Mouse (Mus musculus) embryonic facial prominence, embryonic 15.5 days (tissue): ENCODE data around the gene P4ha1. TPM values are rescaled to one million over a fixed set of nuclear protein-coding genes. Genes with fewer than 3 reads are reported as not detected.

ENCODE experiments used
- ATAC-seq: fragments of 200-750 bp; cut with Nextera tagmentation; 2 replicates; pipeline ENCODE4 v1.8.0; 2017; ENCODE audit warnings: low read depth, moderate TSS enrichment; ENCODE audit not compliant: insufficient number of reproducible peaks, low FRiP score, low TSS enrichment
- H3K27ac ChIP-seq: fragments of 300-500 bp; sonication (generic); replicated peaks from 2 replicates; pipeline ENCODE4 v1.5.1; 2015; ENCODE audit warnings: mild to moderate bottlenecking, inconsistent platforms
- H3K27me3 ChIP-seq: fragments of 300-500 bp; sonication (generic); 2 replicates; pipeline ENCODE4 v1.6.1; 2015; ENCODE audit warnings: inconsistent platforms
- H3K36me3 ChIP-seq: fragments of 300-500 bp; sonication (generic); 2 replicates; pipeline ENCODE4 v1.6.1; 2015; ENCODE audit warnings: mild to moderate bottlenecking, inconsistent platforms
- H3K4me1 ChIP-seq: fragments of 300-500 bp; sonication (generic); 2 replicates; pipeline ENCODE4 v1.6.1; 2015; ENCODE audit warnings: inconsistent platforms
- H3K4me2 ChIP-seq: fragments of 300-500 bp; sonication (generic); replicated peaks from 2 replicates; pipeline ENCODE4 v1.6.1; 2015; ENCODE audit warnings: mild to moderate bottlenecking, inconsistent platforms
- H3K4me3 ChIP-seq: fragments of 300-500 bp; sonication (generic); replicated peaks from 2 replicates; pipeline ENCODE4 v1.5.1; 2015; ENCODE audit warnings: mild to moderate bottlenecking, inconsistent platforms
- H3K9ac ChIP-seq: fragments of 300-500 bp; sonication (generic); 2 replicates; pipeline ENCODE4 v1.6.1; 2015; ENCODE audit warnings: inconsistent platforms
- H3K9me3 ChIP-seq: fragments of 300-500 bp; sonication (generic); replicated peaks from 2 replicates; pipeline ENCODE4 v1.6.1; 2016; ENCODE audit warnings: inconsistent platforms
- WGBS: fragments of 180-500 bp; shearing (Covaris S2); methylation state at CpG from one replicate; pipeline ENCODE4 v1.1.7; 2015; 5-methylcytosine and 5-hydroxymethylcytosine counted together
- polyA plus RNA-seq: library from polyadenylated mRNA; unstranded; fragments of >200 nt; fragmentation: Nextera tagmentation; extraction: Ambion mirVana; gene quantifications from 2 replicates; pipeline ENCODE4 v1.2.1, GENCODE M21; 2015

P4ha1 gene
- 106 and 123 TPM in 2 replicates for polyA plus RNA-seq

GRCm38 (mm10) chr10:59323100-59323487 is at the start of gene P4ha1:
P4ha1 (plus strand) TSS chr10:59323296.
- peak within 1 kb of the TSS; percentile 96 for H3K9ac ChIP-seq
- under 1% methylated on average over 39 of the region's 39 CpGs for WGBS
- peak within 1 kb of the TSS; percentile 56 for H3K4me2 ChIP-seq
- peak; percentile 100 for ATAC-seq
- no peaks in the 10 kb centered on the region for H3K27me3 ChIP-seq
- peak within 1 kb of the TSS; percentile 88 for H3K4me3 ChIP-seq
- H3K9me3 ChIP-seq, result no peaks in the 10 kb centered on the region
- H3K4me1 ChIP-seq, result peaks cover 22% of the 10 kb centered on the region
- H3K36me3 ChIP-seq, result no peaks in the 10 kb centered on the region
- H3K27ac ChIP-seq, result peak within 1 kb of the TSS; percentile 98

- Histone ChIP-seq H3K9me3 (no peaks in the 10 kb centered on the region), H3K36me3 (no peaks in the 10 kb centered on the region), H3K4me2 (no peak overlapping the region), H3K4me1 (no peaks in the 10 kb centered on the region), H3K9ac (no peak overlapping the region), H3K4me3 (no peak overlapping the region), H3K27ac (no peak overlapping the region), H3K27me3 (no peaks in the 10 kb centered on the region)
- WGBS, result 79% methylated on average over 5 of the region's 5 CpGs
- no peak for ATAC-seq
These were observed 47.4 kb upstream of the P4ha1 start for GRCm38 (mm10) chr10:59275745-59276144.

DNA sequence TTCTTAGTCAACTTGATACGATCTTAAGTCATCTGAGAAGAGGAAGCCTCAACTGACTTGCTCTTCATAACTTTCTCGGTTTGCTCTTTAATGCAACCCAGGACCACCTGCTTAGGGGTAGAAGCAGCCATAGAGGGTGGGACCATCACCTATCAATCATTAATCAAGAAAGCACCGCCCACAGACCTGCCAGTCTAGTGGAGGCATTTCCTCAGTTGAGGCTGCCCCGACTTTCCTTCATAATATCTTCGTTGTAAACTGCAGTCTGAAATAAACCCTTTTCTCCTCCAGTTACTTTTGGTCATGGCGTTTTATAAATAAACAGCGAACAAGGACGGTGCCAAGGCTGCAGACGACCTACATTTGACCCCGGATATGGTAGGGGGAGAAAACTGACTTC is 46.0 kb upstream of the P4ha1 start:
- ATAC-seq, result no peak
- no peaks in the 10 kb centered on the region for H3K27me3 ChIP-seq
- H3K4me3 ChIP-seq, result no peak overlapping the region
- WGBS, result 40% methylated on average over 10 of the region's 10 CpGs
- H3K27ac ChIP-seq, result no peak overlapping the region
- no peaks in the 10 kb centered on the region for H3K36me3 ChIP-seq
- no peak overlapping the region for H3K9ac ChIP-seq
- H3K4me1 ChIP-seq, result no peaks in the 10 kb centered on the region
- H3K4me2 ChIP-seq, result no peak overlapping the region
- no peaks in the 10 kb centered on the region for H3K9me3 ChIP-seq

GRCm38 (mm10) chr10:59277729-59278475 is 45.2 kb upstream of the P4ha1 start:
- Histone ChIP-seq H3K27me3 (no peaks in the 10 kb centered on the region), H3K4me2 (no peak overlapping the region), H3K9me3 (no peaks in the 10 kb centered on the region), H3K9ac (no peak overlapping the region), H3K27ac (no peak overlapping the region), H3K36me3 (no peaks in the 10 kb centered on the region), H3K4me3 (no peak overlapping the region), H3K4me1 (no peaks in the 10 kb centered on the region)
- 64% methylated on average over 5 of the region's 5 CpGs for WGBS
- ATAC-seq, result no peak

GRCm38 (mm10) chr10:59283164-59283563 is 39.9 kb upstream of the P4ha1 start:
- no peak for ATAC-seq
- 68% methylated on average over 3 of the region's 3 CpGs for WGBS

GRCm38 (mm10) chr10:59283749-59284148 is 39.3 kb upstream of the P4ha1 start:
- H3K4me1 ChIP-seq, result peaks cover 5% of the 10 kb centered on the region
- H3K4me2 ChIP-seq, result no peak overlapping the region
- no peak overlapping the region for H3K27ac ChIP-seq
- no peaks in the 10 kb centered on the region for H3K36me3 ChIP-seq
- no peak overlapping the region for H3K9ac ChIP-seq
- H3K4me3 ChIP-seq, result no peak overlapping the region
- no peak for ATAC-seq
- 71% methylated on average over 1 of the region's 1 CpGs for WGBS
- no peaks in the 10 kb centered on the region for H3K27me3 ChIP-seq
- no peaks in the 10 kb centered on the region for H3K9me3 ChIP-seq

More at GRCm38 (mm10) chr10:59283164-59283563, 39.9 kb upstream of the P4ha1 start:
- Histone ChIP-seq H3K9ac (no peak overlapping the region), H3K4me2 (no peak overlapping the region), H3K27me3 (no peaks in the 10 kb centered on the region), H3K36me3 (no peaks in the 10 kb centered on the region), H3K27ac (no peak overlapping the region), H3K4me3 (no peak overlapping the region), H3K9me3 (no peaks in the 10 kb centered on the region), H3K4me1 (peaks cover 5% of the 10 kb centered on the region)

GRCm38 (mm10) chr10:59285530-59285929 is 37.6 kb upstream of the P4ha1 start:
- ATAC-seq, result no peak
- Histone ChIP-seq H3K4me3 (no peak overlapping the region), H3K9me3 (no peaks in the 10 kb centered on the region), H3K27me3 (no peaks in the 10 kb centered on the region), H3K36me3 (no peaks in the 10 kb centered on the region), H3K4me2 (no peak overlapping the region), H3K4me1 (peaks cover 12% of the 10 kb centered on the region), H3K9ac (no peak overlapping the region), H3K27ac (peak overlapping the region; percentile 61)
- 41% methylated on average over 5 of the region's 5 CpGs for WGBS

DNA sequence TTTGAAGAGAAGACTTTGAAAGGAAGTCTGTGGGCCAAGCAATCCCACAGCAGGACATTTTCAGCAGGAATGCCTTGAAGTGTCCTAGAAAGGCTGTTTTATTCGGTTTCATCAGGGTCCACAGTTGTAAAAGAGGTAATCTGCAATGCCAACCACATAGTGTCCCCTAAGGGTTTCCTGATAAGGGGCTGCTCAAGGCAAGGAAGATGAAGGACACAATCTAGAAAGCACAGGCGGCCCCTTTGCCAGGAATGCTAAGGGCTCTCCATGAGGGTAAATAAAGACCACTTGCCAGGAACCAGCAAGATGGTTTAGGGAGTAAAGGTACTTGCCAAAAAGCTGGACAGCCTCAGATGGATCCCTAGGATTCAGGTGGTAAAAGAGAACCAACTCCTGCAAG is 35.8 kb upstream of the P4ha1 start:
- no peak for ATAC-seq
- WGBS, result 64% methylated on average over 2 of the region's 2 CpGs
- H3K36me3 ChIP-seq, result no peaks in the 10 kb centered on the region
- H3K4me1 ChIP-seq, result peaks cover 14% of the 10 kb centered on the region
- H3K4me3 ChIP-seq, result no peak overlapping the region
- no peaks in the 10 kb centered on the region for H3K9me3 ChIP-seq
- no peaks in the 10 kb centered on the region; the same call in 1 of the 2 replicates for H3K27me3 ChIP-seq
- H3K4me2 ChIP-seq, result no peak overlapping the region
- no peak overlapping the region for H3K27ac ChIP-seq
- no peak overlapping the region for H3K9ac ChIP-seq

DNA sequence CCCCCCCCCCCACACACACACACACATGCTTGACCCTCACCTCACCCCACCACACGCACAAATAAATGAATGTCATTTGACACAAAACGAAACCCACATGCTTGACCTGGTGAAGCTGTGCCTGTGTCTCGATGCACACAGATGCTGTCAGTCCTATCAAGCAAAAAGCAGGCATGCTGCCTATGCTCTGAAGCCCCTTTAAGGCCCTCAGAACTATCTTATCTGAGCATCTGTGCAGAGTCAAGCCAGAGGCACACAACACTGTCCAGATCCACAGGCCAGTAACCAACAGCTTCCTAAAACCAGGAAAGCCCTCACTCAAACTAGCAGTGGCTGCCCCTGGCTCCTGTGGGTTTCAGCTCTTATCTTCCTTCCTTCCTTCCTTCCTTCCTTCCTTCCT is 35.4 kb upstream of the P4ha1 start:
- Histone ChIP-seq H3K4me1 (peaks cover 16% of the 10 kb centered on the region), H3K27me3 (no peaks in the 10 kb centered on the region; the same call in 1 of the 2 replicates), H3K27ac (no peak overlapping the region), H3K9me3 (no peaks in the 10 kb centered on the region), H3K36me3 (no peaks in the 10 kb centered on the region), H3K9ac (no peak overlapping the region), H3K4me2 (no peak overlapping the region), H3K4me3 (no peak overlapping the region)
- 31% methylated on average over 3 of the region's 3 CpGs for WGBS
- ATAC-seq, result no peak

- H3K27me3 ChIP-seq, result no peaks in the 10 kb centered on the region; the same call in 1 of the 2 replicates
- H3K36me3 ChIP-seq, result no peaks in the 10 kb centered on the region
- no peaks in the 10 kb centered on the region for H3K9me3 ChIP-seq
- H3K27ac ChIP-seq, result no peak overlapping the region
- no peak overlapping the region for H3K4me3 ChIP-seq
- peaks cover 16% of the 10 kb centered on the region for H3K4me1 ChIP-seq
- 48% methylated on average over 8 of the region's 8 CpGs for WGBS
- H3K9ac ChIP-seq, result no peak overlapping the region
- H3K4me2 ChIP-seq, result no peak overlapping the region
- no peak for ATAC-seq
These were observed 34.0 kb upstream of the P4ha1 start for GRCm38 (mm10) chr10:59289062-59289461.

GRCm38 (mm10) chr10:59291536-59291935 is 31.6 kb upstream of the P4ha1 start:
- ATAC-seq, result no peak
- no peak overlapping the region for H3K4me3 ChIP-seq
- no peaks in the 10 kb centered on the region for H3K9me3 ChIP-seq
- no peak overlapping the region for H3K9ac ChIP-seq
- no peak overlapping the region for H3K27ac ChIP-seq
- no peaks in the 10 kb centered on the region; the same call in 1 of the 2 replicates for H3K27me3 ChIP-seq
- H3K4me1 ChIP-seq, result peaks cover 14% of the 10 kb centered on the region
- H3K4me2 ChIP-seq, result no peak overlapping the region
- WGBS, result 51% methylated on average over 3 of the region's 3 CpGs
- no peaks in the 10 kb centered on the region for H3K36me3 ChIP-seq

DNA sequence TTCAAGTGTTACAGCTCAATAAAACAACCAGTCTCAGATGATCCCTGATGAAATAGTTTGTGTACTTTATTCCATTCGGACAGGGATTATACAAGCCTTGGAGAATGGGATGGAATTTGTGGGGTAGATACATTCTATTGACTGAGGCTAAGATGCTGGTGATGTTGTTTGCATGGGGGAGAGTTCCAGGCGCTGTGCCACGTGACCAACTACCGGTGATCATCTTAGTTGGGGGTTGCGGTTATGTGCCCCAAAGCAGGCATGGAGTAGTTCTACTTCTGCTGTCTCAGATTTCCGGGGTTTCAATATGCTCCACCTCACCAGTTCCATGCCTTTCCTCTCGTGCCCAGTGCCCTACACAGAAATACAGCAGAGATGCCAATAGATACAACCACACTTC is 31.0 kb upstream of the P4ha1 start:
- Histone ChIP-seq H3K27ac (no peak overlapping the region), H3K4me3 (no peak overlapping the region), H3K9me3 (no peaks in the 10 kb centered on the region), H3K4me1 (peaks cover 14% of the 10 kb centered on the region), H3K36me3 (no peaks in the 10 kb centered on the region), H3K9ac (no peak overlapping the region), H3K4me2 (no peak overlapping the region), H3K27me3 (no peaks in the 10 kb centered on the region; the same call in 1 of the 2 replicates)
- ATAC-seq, result no peak
- 79% methylated on average over 7 of the region's 7 CpGs for WGBS
